Mouse (Mus musculus) urinary bladder, postnatal 14 days (tissue): ENCODE results near the gene Olfr73.
"Not testable (repeated sequence)": the region's sequence is repeated elsewhere in the genome, so short reads cannot be mapped to it uniquely, and the experiment has no call there.

Experiments used
- DNase-seq: peaks from one replicate; pipeline ENCODE4 v3.0.0; 2021; ENCODE audit warnings: low spot score

The Olfr73 gene

DNA sequence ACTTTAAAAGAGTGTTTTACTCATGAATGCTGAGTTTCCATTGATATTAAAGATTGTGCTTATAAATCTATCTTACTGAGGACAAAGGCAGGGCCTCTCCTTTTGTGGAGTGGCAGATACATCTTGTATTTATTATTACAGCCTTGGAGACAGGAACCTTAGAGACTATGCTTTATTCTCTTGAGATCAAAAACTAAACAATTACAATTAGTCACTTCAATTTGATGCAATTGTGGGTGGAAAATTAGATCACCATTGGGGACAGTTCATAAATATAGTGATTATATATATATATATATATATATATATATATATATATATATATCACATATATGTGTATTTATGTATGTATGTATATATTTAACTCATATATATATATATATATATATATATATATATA, at the start of gene Olfr73:
Gene Olfr73 (minus strand): TSS at position 101 of the 400 bp plus-strand sequence.
- no peak for DNase-seq

DNA sequence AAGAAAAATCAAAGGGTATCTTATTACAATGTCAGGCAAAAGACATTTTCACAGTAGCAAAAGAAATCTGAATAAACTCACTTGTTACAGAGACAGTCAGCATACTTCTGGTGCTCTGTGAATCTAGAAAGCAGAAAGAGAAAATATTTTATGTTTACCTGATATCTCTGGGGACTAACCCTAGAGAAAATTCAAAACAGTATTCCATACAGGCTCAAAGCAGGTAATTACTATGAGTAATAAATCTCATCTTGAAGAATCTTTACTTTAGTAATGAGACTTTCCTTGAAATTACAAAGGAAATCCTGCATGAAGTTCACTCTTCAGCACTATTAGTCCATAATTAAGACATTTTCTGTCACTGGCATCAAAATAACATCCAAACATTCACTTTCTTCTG, 34.2 kb upstream of the Olfr73 start, which contains the start of gene Olfr1163:
Gene Olfr1163 (minus strand): TSS at position 101 of the 400 bp plus-strand sequence.
- no peak for DNase-seq

DNA sequence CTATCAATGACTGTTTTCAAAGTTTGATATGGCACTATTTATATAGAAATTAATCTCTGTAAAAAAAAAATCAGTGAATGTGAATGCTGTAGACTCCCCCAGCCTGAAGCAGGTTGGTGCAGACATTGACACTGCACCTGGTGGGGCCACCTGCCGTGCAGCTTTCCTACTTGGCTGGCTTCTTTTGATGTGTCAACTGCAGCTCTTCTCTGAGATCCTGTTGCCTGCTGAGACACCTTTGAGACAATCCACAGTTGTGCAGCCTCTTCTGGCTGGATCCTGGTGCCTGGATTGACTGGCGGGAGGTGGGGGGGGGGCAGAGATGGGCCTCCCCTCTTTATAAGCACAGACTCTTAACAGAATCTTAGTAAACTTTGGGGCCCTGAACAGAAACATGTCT, 26.1 kb upstream of the Olfr73 start:
- no peak for DNase-seq

DNA sequence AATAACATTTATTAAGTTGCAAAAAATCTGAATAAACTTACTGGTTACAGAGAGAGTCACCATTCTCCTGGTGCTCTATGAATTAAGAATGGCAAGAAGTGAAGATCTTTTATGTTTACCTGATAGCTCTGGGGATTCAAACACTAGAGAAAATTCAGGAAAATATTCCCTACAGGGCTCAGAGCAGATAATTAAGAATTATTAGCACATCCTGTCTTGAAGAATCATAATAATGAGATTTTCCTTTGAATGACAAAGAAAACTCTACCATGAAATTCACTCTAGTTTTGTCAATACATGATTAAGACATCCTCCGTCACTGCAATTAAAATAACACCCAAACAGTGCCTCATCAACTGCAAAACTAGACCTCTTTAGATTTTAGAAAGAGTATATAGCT, 13.5 kb upstream of the Olfr73 start, which contains the start of gene Olfr1162:
Gene Olfr1162 (minus strand): TSS at position 101 of the 400 bp plus-strand sequence.
- no peak for DNase-seq

DNA sequence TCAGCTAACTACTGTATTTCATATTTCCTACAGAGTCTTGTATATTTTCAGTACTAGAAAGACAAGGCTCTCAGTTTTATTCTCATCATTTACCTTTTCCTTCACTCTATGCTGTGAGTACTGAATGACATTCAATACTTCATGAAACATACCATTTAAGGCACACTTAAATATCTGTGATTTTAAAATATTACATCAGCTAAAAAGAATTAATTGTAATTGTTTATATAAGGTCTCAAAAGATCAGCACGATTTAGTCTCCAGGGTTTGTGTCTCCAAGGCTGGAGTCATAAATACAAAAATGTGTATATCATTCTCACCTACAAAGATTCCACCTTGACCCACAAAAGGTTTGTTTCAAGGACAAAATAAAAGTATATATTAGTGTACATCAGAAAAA, 15.0 kb downstream of the Olfr73 start, which contains the start of gene Olfr1161:
Gene Olfr1161 (plus strand): TSS at position 301 of the 400 bp plus-strand sequence.
- not testable (repeated sequence) for DNase-seq

DNA sequence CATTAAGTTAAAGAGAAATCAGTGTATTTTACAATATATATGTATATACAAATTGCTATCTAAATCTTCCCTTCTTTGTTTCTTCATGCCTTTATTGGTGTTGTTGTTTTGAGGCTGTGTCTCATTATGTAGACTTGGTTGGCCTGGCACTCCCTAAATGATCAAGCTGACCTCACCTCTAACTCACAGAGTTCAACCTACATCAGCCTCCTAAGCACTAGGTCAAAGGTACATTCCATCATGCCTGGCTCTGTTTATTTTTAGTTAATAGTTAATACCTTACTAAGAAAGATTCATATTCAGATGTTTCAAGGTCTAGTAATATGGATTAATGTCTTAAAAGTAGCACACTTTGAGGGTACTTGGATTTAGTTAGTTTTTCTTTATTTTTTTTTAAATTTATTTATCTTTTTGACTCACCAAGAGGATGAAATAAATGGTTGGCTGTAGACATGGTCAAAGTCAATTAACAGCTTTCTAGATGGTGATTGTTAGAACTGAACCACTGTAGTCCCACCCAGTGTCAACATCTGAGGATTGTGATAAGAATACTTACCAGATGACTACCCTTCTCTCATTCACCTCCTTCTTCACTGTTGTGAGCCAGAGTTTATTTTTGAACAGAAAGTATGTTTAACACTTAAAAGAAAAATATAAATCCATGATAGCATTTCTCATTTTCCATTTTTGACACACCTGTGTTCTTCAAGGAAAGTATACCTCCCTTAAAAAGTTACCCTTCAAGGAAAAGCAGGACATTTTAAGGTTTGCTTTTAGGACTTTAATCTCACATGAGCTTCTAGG, 29.8 kb downstream of the Olfr73 start, which contains the start of gene Olfr1160:
Gene Olfr1160 (minus strand): TSS at position 754 of the 804 bp plus-strand sequence.
- DNase-seq = no peak

DNA sequence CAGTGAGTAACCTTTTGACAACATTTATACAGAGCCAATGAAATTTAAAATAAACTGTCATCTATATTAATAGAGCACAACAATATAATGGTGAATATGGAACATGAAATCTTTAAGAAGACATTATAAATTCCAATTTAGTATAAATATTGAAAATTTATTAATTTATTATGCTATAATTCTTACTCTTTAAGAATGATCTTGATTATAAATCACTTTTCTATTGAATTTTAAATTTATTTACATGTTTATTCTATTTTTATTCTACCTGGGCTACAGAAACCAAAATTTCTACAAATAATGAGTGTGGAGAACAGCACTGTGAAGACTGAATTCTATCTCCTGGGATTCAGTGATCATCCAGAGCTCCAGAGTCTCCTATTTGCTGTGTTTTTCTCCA, 47.7 kb downstream of the Olfr73 start, which contains the start of gene Olfr1158:
Gene Olfr1158 (plus strand): TSS at position 301 of the 400 bp plus-strand sequence.
- no peak for DNase-seq
